Mouse (Mus musculus): ENCODE data around the gene Pigk.

Pigk gene

GRCm38 (mm10) chr3:152928287-152928975 is 214.5 kb downstream of the Pigk start:
- Histone ChIP-seq H3K36me3 (ENCODE audit: insufficient read depth, low read length) (no peaks in the 10 kb centered on the region), H3K9me3 (ENCODE audit: low read length) (no peaks in the 10 kb centered on the region), H3K4me3 (replicated peaks; ENCODE audit: low read length) (no peak overlapping the region), H3K27me3 (ENCODE audit: insufficient read depth, low read length) (0 out of 2 replicates have a peak, but pooled peaks cover 4% of the 10 kb centered on the region), H3K4me1 (replicated peaks; ENCODE audit: low read depth, low read length) (peaks cover 22% of the 10 kb centered on the region)
- TF ChIP-seq CTCF (conservative IDR thresholded peaks at IDR 0.05; ENCODE audit: low read length): no peak
- no peak for TF ChIP-seq POU5F1 (IDR thresholded peaks at IDR 0.05; ENCODE audit: borderline replicate concordance, low read length)
- no peak for TF ChIP-seq NANOG (IDR thresholded peaks at IDR 0.05; ENCODE audit: borderline replicate concordance, low read length)

- TF ChIP-seq NANOG (IDR thresholded peaks at IDR 0.05; ENCODE audit: borderline replicate concordance, low read length) (no peak; the same call in 1 of the 2 replicates), POU5F1 (IDR thresholded peaks at IDR 0.05; ENCODE audit: borderline replicate concordance, low read length) (no peak), CTCF (conservative IDR thresholded peaks at IDR 0.05; ENCODE audit: low read length) (no peak)
- H3K36me3 ChIP-seq (ENCODE audit: insufficient read depth, low read length): no peaks in the 10 kb centered on the region
- H3K9me3 ChIP-seq (ENCODE audit: low read length): no peaks in the 10 kb centered on the region
- H3K4me1 ChIP-seq (replicated peaks; ENCODE audit: low read depth, low read length): peaks cover 22% of the 10 kb centered on the region
- H3K27me3 ChIP-seq (ENCODE audit: insufficient read depth, low read length): 0 out of 2 replicates have a peak, but pooled peaks cover 4% of the 10 kb centered on the region
- H3K4me3 ChIP-seq (replicated peaks; ENCODE audit: low read length): peak overlapping the region; percentile 45
These were observed 215.4 kb downstream of the Pigk start for GRCm38 (mm10) chr3:152929256-152929787.

GRCm38 (mm10) chr3:152929788-152930281 is 215.9 kb downstream of the Pigk start:
- Histone ChIP-seq H3K4me1 (replicated peaks; ENCODE audit: low read depth, low read length) (peaks cover 22% of the 10 kb centered on the region), H3K36me3 (ENCODE audit: insufficient read depth, low read length) (no peaks in the 10 kb centered on the region), H3K4me3 (replicated peaks; ENCODE audit: low read length) (peak overlapping the region; percentile 45), H3K9me3 (ENCODE audit: low read length) (no peaks in the 10 kb centered on the region), H3K27me3 (ENCODE audit: insufficient read depth, low read length) (0 out of 2 replicates have a peak, but pooled peaks cover 4% of the 10 kb centered on the region)
- no peak for TF ChIP-seq CTCF (conservative IDR thresholded peaks at IDR 0.05; ENCODE audit: low read length)
- TF ChIP-seq NANOG (IDR thresholded peaks at IDR 0.05; ENCODE audit: borderline replicate concordance, low read length): no peak
- no peak for TF ChIP-seq POU5F1 (IDR thresholded peaks at IDR 0.05; ENCODE audit: borderline replicate concordance, low read length)

- peaks cover 22% of the 10 kb centered on the region for H3K4me1 ChIP-seq (replicated peaks; ENCODE audit: low read depth, low read length)
- TF ChIP-seq CTCF (conservative IDR thresholded peaks at IDR 0.05; ENCODE audit: low read length) (no peak), POU5F1 (IDR thresholded peaks at IDR 0.05; ENCODE audit: borderline replicate concordance, low read length) (no peak), NANOG (IDR thresholded peaks at IDR 0.05; ENCODE audit: borderline replicate concordance, low read length) (no peak)
- no peaks in the 10 kb centered on the region for H3K36me3 ChIP-seq (ENCODE audit: insufficient read depth, low read length)
- H3K27me3 ChIP-seq (ENCODE audit: insufficient read depth, low read length): 0 out of 2 replicates have a peak, but pooled peaks cover 4% of the 10 kb centered on the region
- no peaks in the 10 kb centered on the region for H3K9me3 ChIP-seq (ENCODE audit: low read length)
- no peak overlapping the region for H3K4me3 ChIP-seq (replicated peaks; ENCODE audit: low read length)
These were observed 217.5 kb downstream of the Pigk start for GRCm38 (mm10) chr3:152931354-152931753.

- H3K9me3 ChIP-seq (ENCODE audit: low read length): no peaks in the 10 kb centered on the region
- TF ChIP-seq CTCF (conservative IDR thresholded peaks at IDR 0.05; ENCODE audit: low read length) (no peak), POU5F1 (IDR thresholded peaks at IDR 0.05; ENCODE audit: borderline replicate concordance, low read length) (no peak), NANOG (IDR thresholded peaks at IDR 0.05; ENCODE audit: borderline replicate concordance, low read length) (no peak)
- H3K4me3 ChIP-seq (replicated peaks; ENCODE audit: low read length): no peak overlapping the region
- H3K36me3 ChIP-seq (ENCODE audit: insufficient read depth, low read length): no peaks in the 10 kb centered on the region
- H3K27me3 ChIP-seq (ENCODE audit: insufficient read depth, low read length): 0 out of 2 replicates have a peak, but pooled peaks cover 4% of the 10 kb centered on the region
- H3K4me1 ChIP-seq (replicated peaks; ENCODE audit: low read depth, low read length): peaks cover 22% of the 10 kb centered on the region
These were observed 218.2 kb downstream of the Pigk start for GRCm38 (mm10) chr3:152932096-152932495.

GRCm38 (mm10) chr3:152932544-152932943 is 218.6 kb downstream of the Pigk start:
- no peak overlapping the region for H3K4me3 ChIP-seq (replicated peaks; ENCODE audit: low read length)
- H3K27me3 ChIP-seq (ENCODE audit: insufficient read depth, low read length): 0 out of 2 replicates have a peak, but pooled peaks cover 4% of the 10 kb centered on the region
- no peaks in the 10 kb centered on the region for H3K9me3 ChIP-seq (ENCODE audit: low read length)
- H3K36me3 ChIP-seq (ENCODE audit: insufficient read depth, low read length): no peaks in the 10 kb centered on the region
- peaks cover 22% of the 10 kb centered on the region for H3K4me1 ChIP-seq (replicated peaks; ENCODE audit: low read depth, low read length)
- TF ChIP-seq NANOG (IDR thresholded peaks at IDR 0.05; ENCODE audit: borderline replicate concordance, low read length) (no peak), CTCF (conservative IDR thresholded peaks at IDR 0.05; ENCODE audit: low read length) (no peak), POU5F1 (IDR thresholded peaks at IDR 0.05; ENCODE audit: borderline replicate concordance, low read length) (no peak)

DNA sequence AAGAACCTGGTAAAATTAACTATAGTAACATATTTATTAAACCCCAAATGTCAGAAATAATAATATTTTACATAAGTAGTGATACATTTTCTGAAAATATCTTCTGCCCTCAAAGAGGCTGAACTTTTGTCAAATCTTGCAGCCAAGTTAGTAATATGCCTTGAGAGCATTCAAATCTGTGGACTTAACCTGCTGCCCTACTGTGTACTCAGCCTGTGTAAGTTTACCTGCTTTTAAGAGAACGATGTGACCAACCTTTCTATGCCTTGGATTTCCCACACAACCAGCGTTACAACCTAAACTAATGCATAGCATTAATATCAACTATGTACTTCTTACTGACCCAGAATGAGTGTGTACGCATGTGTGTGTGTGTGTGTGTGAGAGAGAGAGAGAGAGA is 219.8 kb downstream of the Pigk start:
- peaks cover 16% of the 10 kb centered on the region for H3K4me1 ChIP-seq (replicated peaks; ENCODE audit: low read depth, low read length)
- H3K27me3 ChIP-seq (ENCODE audit: insufficient read depth, low read length): 0 out of 2 replicates have a peak, but pooled peaks cover 4% of the 10 kb centered on the region
- no peaks in the 10 kb centered on the region for H3K9me3 ChIP-seq (ENCODE audit: low read length)
- no peak for TF ChIP-seq POU5F1 (IDR thresholded peaks at IDR 0.05; ENCODE audit: borderline replicate concordance, low read length)
- TF ChIP-seq CTCF (conservative IDR thresholded peaks at IDR 0.05; ENCODE audit: low read length): no peak
- TF ChIP-seq NANOG (IDR thresholded peaks at IDR 0.05; ENCODE audit: borderline replicate concordance, low read length): no peak
- no peaks in the 10 kb centered on the region for H3K36me3 ChIP-seq (ENCODE audit: insufficient read depth, low read length)
- no peak overlapping the region for H3K4me3 ChIP-seq (replicated peaks; ENCODE audit: low read length)

DNA sequence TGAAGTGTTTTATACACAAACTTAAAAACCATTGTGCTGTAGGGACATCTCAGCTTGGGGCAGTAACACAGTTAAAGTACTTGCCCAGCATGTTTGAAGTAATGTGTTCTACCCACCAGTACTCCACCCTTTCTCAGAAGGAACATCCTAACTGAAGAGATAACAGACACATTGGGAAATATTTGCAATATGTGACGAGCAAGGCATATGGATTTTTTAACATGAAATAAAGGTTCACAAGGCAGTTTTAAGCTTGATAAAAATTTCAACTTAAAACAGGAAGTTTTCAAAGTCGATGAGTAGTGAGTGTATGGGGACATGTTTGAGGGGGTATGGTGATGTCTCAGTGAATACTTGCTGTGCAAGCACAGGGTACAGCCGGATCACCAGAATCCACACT is 222.4 kb downstream of the Pigk start:
- Histone ChIP-seq H3K27me3 (ENCODE audit: insufficient read depth, low read length) (0 out of 2 replicates have a peak, but pooled peaks cover 4% of the 10 kb centered on the region), H3K4me1 (replicated peaks; ENCODE audit: low read depth, low read length) (no peaks in the 10 kb centered on the region), H3K9me3 (ENCODE audit: low read length) (no peaks in the 10 kb centered on the region), H3K4me3 (replicated peaks; ENCODE audit: low read length) (no peak overlapping the region), H3K36me3 (ENCODE audit: insufficient read depth, low read length) (no peaks in the 10 kb centered on the region)
- no peak for TF ChIP-seq NANOG (IDR thresholded peaks at IDR 0.05; ENCODE audit: borderline replicate concordance, low read length)
- TF ChIP-seq CTCF (conservative IDR thresholded peaks at IDR 0.05; ENCODE audit: low read length): no peak
- no peak for TF ChIP-seq POU5F1 (IDR thresholded peaks at IDR 0.05; ENCODE audit: borderline replicate concordance, low read length)
